Mouse (Mus musculus) midbrain, embryonic 10.5 days (tissue): Measurements from ENCODE around the gene Fgf18. TPM values are rescaled to one million over a fixed set of nuclear protein-coding genes. Genes with fewer than 3 reads are reported as not detected.

Experiments used
- DNase-seq: peaks from one replicate; pipeline ENCODE4 v3.0.0-alpha.2; 2017; ENCODE audit warnings: low spot score
- H3K27ac ChIP-seq: fragments of 300-500 bp; sonication (generic); replicated peaks from 2 replicates; pipeline ENCODE4 v1.5.1; 2016; ENCODE audit warnings: mild to moderate bottlenecking
- H3K27me3 ChIP-seq: fragments of 300-500 bp; sonication (generic); 2 replicates; pipeline ENCODE4 v1.6.1; 2016; ENCODE audit warnings: low read depth, mild to moderate bottlenecking; ENCODE audit not compliant: poor library complexity, severe bottlenecking
- H3K36me3 ChIP-seq: fragments of 300-500 bp; sonication (generic); 2 replicates; pipeline ENCODE4 v1.6.1; 2016; ENCODE audit warnings: mild to moderate bottlenecking, moderate library complexity
- H3K4me1 ChIP-seq: fragments of 300-500 bp; sonication (generic); 2 replicates; pipeline ENCODE4 v1.6.1; 2016
- H3K4me3 ChIP-seq: fragments of 300-500 bp; sonication (generic); 2 replicates; pipeline ENCODE4 v1.5.1; 2016; ENCODE audit warnings: mild to moderate bottlenecking, moderate library complexity
- H3K9me3 ChIP-seq: fragments of 300-500 bp; sonication (generic); replicated peaks from 2 replicates; pipeline ENCODE4 v1.6.1; 2016; ENCODE audit warnings: mild to moderate bottlenecking
- WGBS: fragments of 180-500 bp; shearing (Covaris S2); methylation state at CpG from one replicate; pipeline ENCODE4 v1.1.7; 2016; 5-methylcytosine and 5-hydroxymethylcytosine counted together
- polyA plus RNA-seq: library from polyadenylated mRNA; unstranded; fragments of >200 nt; fragmentation: Nextera tagmentation; extraction: Ambion mirVana; gene quantifications from 2 replicates; pipeline ENCODE4 v1.2.1, GENCODE M21; 2016

The Fgf18 gene
- polyA plus RNA-seq, result 6.5 and 8.8 TPM in 2 replicates

DNA sequence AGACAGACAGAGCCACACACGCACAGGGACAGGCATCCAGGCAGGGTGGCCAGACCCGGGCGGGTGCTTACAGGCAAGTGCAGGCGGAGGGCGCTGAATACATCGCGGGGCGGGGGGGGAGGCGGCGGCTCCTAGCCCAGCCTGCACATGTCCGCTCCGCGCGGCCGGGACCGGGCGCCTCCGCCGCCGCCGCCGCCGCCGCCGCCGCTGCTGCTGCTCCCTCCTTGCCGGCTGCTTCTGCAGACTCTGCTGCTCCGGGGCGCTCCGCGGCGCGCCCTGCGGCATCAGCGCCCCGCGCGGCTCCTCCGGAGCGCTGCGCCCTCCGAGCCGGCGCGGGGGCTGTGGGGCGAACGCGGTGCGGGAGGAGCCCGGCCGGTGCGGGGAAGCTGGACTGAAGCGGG, at the start of gene Fgf18:
Gene Fgf18, minus strand, starts transcription at position 230 of the 401 bp plus-strand sequence.
- peaks cover 64% of the 10 kb centered on the region for H3K4me1 ChIP-seq
- H3K27ac ChIP-seq, result peak within 1 kb of the TSS; percentile 85
- peaks cover 29% of the 10 kb centered on the region for H3K36me3 ChIP-seq
- peak within 1 kb of the TSS; percentile 74 for H3K4me3 ChIP-seq
- under 1% methylated on average over 50 of the region's 53 CpGs for WGBS
- no peaks in the 10 kb centered on the region for H3K9me3 ChIP-seq
- no peak for DNase-seq
- peaks cover 49% of the 10 kb centered on the region for H3K27me3 ChIP-seq

DNA sequence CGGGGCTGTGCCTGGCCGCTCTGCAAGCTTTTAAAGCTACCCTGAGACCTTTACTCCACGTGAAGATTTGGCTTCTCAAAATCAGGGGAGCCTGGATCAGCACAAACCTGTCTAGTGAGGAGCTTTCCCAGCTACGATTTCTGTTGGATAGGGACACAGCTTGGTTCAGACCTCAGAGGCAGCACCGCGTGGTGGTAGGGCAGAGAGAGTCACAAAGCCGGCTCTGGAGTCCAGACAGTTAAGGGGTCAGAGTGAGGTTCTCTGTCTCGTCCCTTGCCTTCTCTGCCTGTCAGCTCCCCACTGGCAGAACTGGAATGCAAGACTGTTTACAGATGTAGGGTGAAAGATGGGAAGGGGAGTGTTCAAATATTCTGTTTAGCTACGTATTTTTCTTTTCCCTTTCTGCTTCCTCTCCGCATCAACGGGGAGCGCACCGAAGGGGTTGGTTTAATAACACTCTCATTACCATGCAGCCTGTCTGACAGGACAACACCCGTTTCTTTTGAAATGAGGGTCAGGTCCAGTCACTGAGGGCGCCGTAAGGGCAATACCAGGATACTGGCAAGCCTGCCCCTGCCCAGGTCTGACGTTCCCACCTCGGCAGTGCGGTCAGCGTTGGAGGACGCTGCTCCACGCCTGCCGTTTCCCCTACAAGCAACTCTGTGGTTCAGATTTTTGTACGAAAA, 49.4 kb upstream of the Fgf18 start:
- Histone ChIP-seq H3K27me3 (peaks cover 100% of the 10 kb centered on the region), H3K4me3 (peak overlapping the region; percentile 7; the same call in 1 of the 2 replicates), H3K36me3 (no peaks in the 10 kb centered on the region), H3K4me1 (peaks cover 56% of the 10 kb centered on the region), H3K27ac (0 out of 2 replicates have a peak overlapping the region, but pooled peaks have one; percentile 6), H3K9me3 (peaks cover 13% of the 10 kb centered on the region)
- peak; percentile 60 for DNase-seq
- WGBS, result 7% methylated on average over 24 of the region's 24 CpGs

DNA sequence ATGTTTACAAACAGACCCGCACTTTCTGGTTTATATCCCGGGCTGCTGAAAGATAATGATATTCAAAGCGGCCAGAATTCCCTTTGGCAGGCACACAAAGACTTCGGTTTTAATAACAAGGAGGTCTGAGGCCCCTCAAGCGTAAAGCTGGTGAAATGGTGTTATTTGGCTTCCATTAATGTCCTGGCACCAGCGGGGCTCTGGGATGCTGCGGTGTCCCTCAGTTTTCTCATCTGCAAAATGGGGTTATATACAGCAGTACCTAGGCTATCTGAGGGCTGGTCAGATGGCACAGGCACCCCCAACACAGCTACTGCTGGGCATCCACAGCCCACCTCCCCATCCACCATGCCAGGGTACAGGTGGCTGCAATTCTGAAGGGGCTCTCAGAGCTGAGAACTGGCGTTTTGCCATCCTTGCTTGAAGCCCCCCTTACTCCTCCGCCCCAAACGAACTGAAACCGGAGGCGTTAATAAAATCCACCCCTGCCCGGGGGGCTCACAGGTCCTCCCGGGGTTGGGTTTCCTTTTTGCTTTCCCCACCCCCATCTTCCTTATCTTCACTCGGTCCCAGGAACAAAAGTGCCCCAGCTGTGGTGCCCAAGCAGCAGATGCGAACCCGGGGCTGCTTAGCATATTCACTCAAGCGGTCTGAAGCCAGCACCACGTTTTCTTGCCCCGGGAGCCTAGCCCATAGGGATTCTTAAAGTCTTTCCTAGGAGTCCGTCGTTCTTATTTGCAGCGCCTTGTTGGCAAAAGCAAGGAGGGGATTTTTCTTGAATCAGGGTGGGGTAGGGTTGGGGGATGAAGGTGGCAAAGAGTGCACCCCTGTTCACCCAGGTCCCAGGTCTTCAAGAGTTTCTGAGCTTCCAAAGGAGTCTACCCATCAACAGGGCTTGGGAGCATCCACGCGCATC, 48.6 kb upstream of the Fgf18 start:
- no peaks in the 10 kb centered on the region for H3K36me3 ChIP-seq
- 0 out of 2 replicates have a peak overlapping the region, but pooled peaks have one; percentile 6 for H3K27ac ChIP-seq
- 0 out of 2 replicates have a peak overlapping the region, but pooled peaks have one; percentile 7 for H3K4me3 ChIP-seq
- H3K9me3 ChIP-seq, result peaks cover 13% of the 10 kb centered on the region
- peaks cover 48% of the 10 kb centered on the region for H3K4me1 ChIP-seq
- H3K27me3 ChIP-seq, result peaks cover 100% of the 10 kb centered on the region
- peak; percentile 19 for DNase-seq
- 3% methylated on average over 25 of the region's 25 CpGs for WGBS

DNA sequence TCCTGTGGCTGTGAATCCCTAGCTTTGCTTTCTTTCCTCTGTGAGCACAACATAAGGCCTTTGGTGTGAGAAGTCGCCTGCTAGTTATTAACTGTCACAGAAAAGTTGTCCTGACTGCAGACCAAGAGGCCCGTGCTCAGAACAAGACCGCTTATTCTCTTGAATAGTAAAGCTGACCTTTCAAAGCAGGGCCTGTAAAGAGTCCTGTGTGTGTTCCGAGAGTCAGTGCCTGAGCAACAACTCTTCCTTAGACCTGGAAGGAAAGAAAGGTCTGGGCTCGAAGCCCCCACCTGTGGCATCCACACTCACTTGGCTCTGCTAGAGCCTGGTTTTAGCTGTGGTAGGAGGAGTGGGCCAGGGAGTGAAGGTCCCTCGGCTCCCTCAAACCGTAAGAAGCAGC, 47.9 kb upstream of the Fgf18 start:
- 10% methylated on average over 7 of the region's 7 CpGs for WGBS

DNA sequence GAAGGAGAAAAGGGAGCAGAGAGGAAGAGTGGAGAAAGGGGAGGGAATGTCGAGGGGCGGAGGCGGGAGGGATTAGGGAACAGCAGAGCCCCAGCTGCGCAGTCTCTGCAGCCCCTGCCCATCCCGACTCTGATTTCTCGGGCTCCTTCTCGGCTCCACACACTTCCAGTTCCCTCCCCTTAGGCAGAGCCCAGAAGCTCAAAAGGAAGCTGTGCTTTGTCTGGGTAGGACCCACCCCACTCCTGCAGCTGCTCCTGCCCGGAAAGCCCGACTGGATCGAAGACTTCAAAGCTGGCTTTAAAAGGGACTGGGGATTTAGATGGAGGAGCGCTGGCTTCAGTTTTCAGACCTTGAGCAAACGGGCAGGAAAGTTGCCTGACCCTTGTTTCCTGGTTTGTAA, 46.5 kb upstream of the Fgf18 start:
- Histone ChIP-seq H3K4me3 (peak overlapping the region; percentile 36), H3K4me1 (peaks cover 32% of the 10 kb centered on the region), H3K27me3 (peaks cover 87% of the 10 kb centered on the region), H3K27ac (peak overlapping the region; percentile 6; the same call in 1 of the 2 replicates), H3K36me3 (no peaks in the 10 kb centered on the region), H3K9me3 (peaks cover 13% of the 10 kb centered on the region)
- WGBS, result 1% methylated on average over 12 of the region's 12 CpGs
- peak; percentile 69 for DNase-seq

More for the DNA sequence above, 47.9 kb upstream of the Fgf18 start:
- DNase-seq, result peak; percentile 21
- Histone ChIP-seq H3K9me3 (peaks cover 13% of the 10 kb centered on the region), H3K4me1 (peaks cover 40% of the 10 kb centered on the region), H3K27ac (no peak overlapping the region), H3K36me3 (no peaks in the 10 kb centered on the region), H3K27me3 (peaks cover 100% of the 10 kb centered on the region), H3K4me3 (no peak overlapping the region)

DNA sequence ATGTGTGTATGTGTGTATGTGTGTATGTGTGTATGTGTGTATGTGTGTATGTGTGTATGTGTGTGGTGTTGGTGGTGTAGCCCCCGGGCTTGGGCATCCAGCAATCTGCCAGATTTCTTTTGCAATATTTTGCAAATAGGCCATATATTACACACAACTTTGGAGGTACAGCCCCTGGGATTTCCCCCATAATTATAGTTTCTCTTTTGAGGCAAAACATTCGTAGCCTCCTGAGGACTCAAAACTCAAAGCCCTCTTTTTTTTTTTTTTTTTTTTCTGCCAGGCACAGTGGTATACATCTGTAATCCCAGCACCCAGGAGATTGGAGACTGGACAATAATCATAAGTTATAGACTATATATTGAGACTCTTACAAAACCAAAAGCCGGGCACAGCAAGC, 34.6 kb upstream of the Fgf18 start:
- Histone ChIP-seq H3K36me3 (no peaks in the 10 kb centered on the region), H3K4me1 (peaks cover 22% of the 10 kb centered on the region), H3K27me3 (peaks cover 42% of the 10 kb centered on the region), H3K4me3 (no peak overlapping the region), H3K9me3 (no peaks in the 10 kb centered on the region), H3K27ac (no peak overlapping the region)
- 81% methylated on average over 3 of the region's 3 CpGs for WGBS
- DNase-seq, result no peak

DNA sequence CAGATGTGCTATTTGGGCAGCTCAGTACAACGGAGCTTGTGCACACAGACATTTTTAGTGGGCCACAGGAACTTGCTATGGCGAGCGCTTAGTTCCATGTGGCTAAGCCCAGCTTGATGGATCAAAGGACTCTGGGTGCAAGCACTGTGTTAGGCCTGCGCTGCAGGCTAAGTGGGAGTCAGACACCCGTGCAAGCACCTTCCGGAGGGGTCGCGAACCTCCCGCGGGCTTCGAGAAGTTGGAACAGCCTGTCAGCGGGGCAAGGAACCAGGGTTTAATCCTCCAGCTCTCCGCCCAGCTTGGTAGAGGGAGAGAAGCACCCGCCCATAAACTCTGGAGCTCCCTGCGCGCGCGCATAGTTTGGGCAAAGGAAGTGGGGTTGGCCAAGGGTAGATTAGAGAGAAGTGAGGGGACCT, 33.5 kb upstream of the Fgf18 start:
- Histone ChIP-seq H3K9me3 (no peaks in the 10 kb centered on the region), H3K36me3 (no peaks in the 10 kb centered on the region), H3K4me3 (peak overlapping the region; percentile 47), H3K27me3 (peaks cover 51% of the 10 kb centered on the region), H3K4me1 (peaks cover 22% of the 10 kb centered on the region), H3K27ac (peak overlapping the region; percentile 47; the same call in 1 of the 2 replicates)
- DNase-seq, result peak; percentile 63
- WGBS, result under 1% methylated on average over 18 of the region's 18 CpGs

DNA sequence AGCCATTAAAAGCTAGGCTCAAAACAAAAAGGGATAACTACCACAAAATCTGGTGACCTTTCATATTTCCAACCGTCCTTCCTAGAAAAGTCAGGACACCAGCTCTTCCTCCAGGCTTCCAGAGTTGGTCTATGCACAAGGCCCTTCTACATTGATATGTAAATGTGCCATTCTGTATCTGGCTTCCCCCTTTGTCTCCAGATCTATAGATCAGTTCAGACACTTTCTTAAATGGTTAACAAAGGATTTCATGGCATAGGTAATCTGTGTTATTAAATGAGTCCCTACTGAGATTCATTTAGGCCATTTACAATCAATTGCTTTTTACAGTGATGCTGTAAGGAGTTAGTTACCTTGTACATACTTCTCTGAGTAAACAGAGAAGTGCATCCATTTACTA, 32.6 kb upstream of the Fgf18 start:
- no peak overlapping the region for H3K4me3 ChIP-seq
- WGBS, result 17% methylated on average over 1 of the region's 1 CpGs
- peaks cover 53% of the 10 kb centered on the region for H3K27me3 ChIP-seq
- no peaks in the 10 kb centered on the region for H3K36me3 ChIP-seq
- no peak overlapping the region for H3K27ac ChIP-seq
- peaks cover 22% of the 10 kb centered on the region for H3K4me1 ChIP-seq
- no peaks in the 10 kb centered on the region for H3K9me3 ChIP-seq
- DNase-seq, result no peak

DNA sequence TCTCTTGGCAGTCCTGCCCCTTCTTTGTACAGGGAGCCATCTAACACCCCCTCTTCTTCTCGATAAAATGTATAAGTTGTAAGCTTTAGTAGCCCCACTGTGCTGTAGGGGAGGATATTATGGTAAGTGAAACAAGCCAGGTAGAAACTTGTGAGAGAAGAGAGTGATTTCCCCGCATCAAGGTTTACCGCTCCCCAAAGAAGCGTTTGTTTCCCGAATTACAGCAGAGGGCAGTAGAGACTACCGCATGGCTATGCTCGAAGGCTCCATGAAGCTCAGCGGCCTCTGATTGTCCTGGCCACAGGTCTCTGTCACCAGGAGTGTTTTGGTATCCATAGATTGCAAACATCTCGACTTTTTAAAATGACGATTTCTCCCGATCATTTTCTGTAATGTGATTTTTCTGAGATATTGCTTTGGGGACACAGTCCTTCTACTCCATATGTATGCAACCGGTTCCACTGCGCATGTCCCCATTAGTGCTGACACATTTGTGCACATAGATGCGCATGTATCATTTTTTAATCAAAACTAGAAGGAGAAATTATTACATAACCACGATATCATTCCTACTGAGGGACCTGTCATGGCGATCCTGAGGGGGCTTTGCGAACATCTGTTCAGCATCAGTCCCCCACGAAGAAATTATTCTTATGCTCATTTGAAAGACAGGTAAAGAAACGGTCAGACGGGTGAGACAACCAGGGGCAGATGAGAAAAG, 29.5 kb upstream of the Fgf18 start:
- Histone ChIP-seq H3K27me3 (peaks cover 51% of the 10 kb centered on the region), H3K4me1 (peaks cover 22% of the 10 kb centered on the region)

DNA sequence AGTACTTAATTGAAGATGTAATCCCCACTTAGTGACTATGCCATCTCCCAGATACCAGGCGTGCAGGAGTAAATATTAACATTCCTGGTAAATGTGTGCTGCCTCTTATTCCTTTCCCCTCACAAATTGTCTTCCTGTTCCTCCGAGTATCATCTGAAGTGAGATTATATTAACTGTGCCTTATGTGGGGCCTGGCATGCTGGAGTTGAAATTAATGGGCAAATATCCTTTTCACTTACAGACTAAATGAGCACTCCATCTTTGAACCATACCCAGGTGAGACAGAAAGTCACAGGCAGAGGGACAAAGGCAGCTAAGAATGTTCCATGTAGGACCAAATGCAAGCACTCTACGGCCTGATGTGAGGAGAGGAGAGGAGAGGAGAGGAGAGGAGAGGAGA, 28.6 kb upstream of the Fgf18 start:
- no peaks in the 10 kb centered on the region for H3K36me3 ChIP-seq
- H3K4me3 ChIP-seq, result no peak overlapping the region
- H3K27me3 ChIP-seq, result peaks cover 46% of the 10 kb centered on the region
- H3K27ac ChIP-seq, result no peak overlapping the region
- DNase-seq, result no peak
- H3K9me3 ChIP-seq, result no peaks in the 10 kb centered on the region
- WGBS, result 77% methylated on average over 2 of the region's 3 CpGs
- H3K4me1 ChIP-seq, result peaks cover 15% of the 10 kb centered on the region

More for the DNA sequence above, 29.5 kb upstream of the Fgf18 start:
- Histone ChIP-seq H3K27ac (no peak overlapping the region), H3K9me3 (no peaks in the 10 kb centered on the region), H3K36me3 (no peaks in the 10 kb centered on the region), H3K4me3 (no peak overlapping the region)
- DNase-seq, result peak; percentile 57
- WGBS, result 32% methylated on average over 20 of the region's 20 CpGs

DNA sequence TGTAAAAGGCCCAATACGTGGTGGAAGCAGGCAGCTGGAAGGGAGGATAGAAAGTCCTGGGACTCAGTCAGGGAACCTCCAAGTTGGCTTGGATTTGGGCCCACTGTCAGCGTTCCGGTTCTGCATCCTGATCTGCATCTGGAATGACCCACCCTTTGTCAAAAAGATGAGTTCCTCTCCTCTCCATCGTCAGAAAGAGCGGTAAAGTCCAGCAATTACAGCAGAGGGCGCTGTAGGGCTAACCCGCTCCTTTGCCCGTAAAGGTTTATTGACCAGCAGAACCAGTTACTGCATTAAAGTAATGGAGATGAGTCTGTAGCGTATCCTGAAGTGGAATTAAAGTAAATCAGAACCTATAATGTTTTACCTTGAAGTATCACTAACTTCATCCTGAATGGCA, 23.3 kb upstream of the Fgf18 start:
- Histone ChIP-seq H3K9me3 (no peaks in the 10 kb centered on the region), H3K36me3 (no peaks in the 10 kb centered on the region), H3K27me3 (peaks cover 4% of the 10 kb centered on the region), H3K27ac (no peak overlapping the region), H3K4me3 (no peak overlapping the region), H3K4me1 (no peaks in the 10 kb centered on the region)
- 13% methylated on average over 9 of the region's 9 CpGs for WGBS
- peak; percentile 63 for DNase-seq

DNA sequence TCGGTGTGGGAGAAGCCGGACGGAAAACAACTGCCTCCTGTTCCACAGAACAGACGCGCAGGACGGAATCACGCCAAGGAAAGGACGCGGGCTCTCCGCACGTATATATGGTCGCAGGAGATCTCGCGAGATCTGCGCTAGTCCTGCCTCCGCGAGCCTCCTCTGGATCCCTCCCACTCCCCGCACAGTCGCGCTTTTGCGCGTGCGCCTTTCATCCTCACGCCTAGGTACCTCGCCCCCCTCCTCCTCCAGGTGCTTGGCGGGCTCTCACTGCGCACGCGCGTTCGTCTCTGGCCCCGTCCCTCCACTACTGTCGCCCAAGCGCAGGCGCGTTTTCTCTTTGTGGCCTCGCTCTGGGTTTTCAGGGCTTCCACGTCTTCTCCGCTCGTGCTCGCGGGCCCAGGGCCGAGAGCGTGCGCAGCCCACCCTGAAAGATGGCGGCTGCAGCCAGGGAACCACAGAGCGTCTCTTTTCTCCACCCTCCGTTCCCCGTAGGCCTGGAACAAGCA, 15.9 kb upstream of the Fgf18 start, which contains the start of gene Npm1:
Gene Npm1, minus strand, starts transcription at position 209 of the 509 bp plus-strand sequence.
- DNase-seq, result peak; percentile 100
- peak within 1 kb of the TSS; percentile 96 for H3K4me3 ChIP-seq
- WGBS, result 3% methylated on average over 48 of the region's 49 CpGs

More for the DNA sequence above, 15.9 kb upstream of the Fgf18 start, which contains the start of gene Npm1:
- Histone ChIP-seq H3K9me3 (no peaks in the 10 kb centered on the region), H3K4me1 (peaks cover 31% of the 10 kb centered on the region), H3K36me3 (peaks cover 33% of the 10 kb centered on the region), H3K27ac (peak within 1 kb of the TSS; percentile 97), H3K27me3 (no peaks in the 10 kb centered on the region)
